Mouse (Mus musculus) adipocyte (in vitro differentiated cells): ENCODE measurements around the gene Tmed6.
"Not testable (repeated sequence)": the region's sequence is repeated elsewhere in the genome, so short reads cannot be mapped to it uniquely, and the experiment has no call there.

Experiments
- DNase-seq: peaks from one replicate; pipeline ENCODE4 v3.0.0-alpha.2; 2016; ENCODE audit warnings: low spot score

Gene Tmed6

GRCm38 (mm10) chr8:107074128-107074527 lies 8.7 kb upstream of the Tmed6 start:
- no peak for DNase-seq

DNA sequence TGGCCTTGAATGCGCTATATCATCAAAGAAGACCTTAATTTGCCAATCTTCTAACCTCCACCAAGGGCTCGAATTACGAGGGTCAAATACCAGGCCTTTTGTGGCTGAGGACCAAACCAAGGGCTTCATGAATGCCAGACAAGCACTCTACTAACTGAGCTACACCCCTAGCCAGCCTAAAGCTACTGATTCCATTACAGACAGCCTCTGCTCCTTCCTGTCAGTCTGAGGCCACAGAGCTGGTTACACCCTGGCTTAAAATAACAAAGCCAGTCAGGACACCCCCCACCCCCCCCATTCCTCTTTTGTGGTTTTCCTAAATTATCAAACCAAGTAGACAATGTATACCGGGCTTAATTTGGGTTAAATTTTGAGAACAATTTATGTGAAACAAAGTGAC lies 8.3 kb upstream of the Tmed6 start:
- DNase-seq: no peak

DNA sequence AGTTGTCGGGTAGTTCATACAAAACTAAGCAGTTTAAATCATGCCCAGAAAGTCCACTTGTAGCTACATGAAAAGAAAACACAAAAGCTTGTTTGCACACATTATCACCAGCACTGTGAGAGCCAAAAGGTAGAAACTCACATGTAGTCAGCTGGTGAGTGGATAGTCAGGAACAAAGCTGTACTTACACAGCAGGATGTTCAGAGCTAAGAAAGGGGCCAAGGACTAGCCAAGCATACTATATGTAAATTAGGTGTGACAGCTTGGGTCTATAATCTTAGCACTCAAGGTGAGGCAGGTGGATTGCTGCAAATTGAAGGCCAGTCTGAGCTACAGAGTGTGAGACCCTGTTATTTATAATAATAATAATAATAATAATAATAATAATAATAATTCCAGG lies 2.8 kb downstream of the Tmed6 start:
- no peak for DNase-seq

GRCm38 (mm10) chr8:107056973-107057369 lies 8.5 kb downstream of the Tmed6 start:
- no peak for DNase-seq

DNA sequence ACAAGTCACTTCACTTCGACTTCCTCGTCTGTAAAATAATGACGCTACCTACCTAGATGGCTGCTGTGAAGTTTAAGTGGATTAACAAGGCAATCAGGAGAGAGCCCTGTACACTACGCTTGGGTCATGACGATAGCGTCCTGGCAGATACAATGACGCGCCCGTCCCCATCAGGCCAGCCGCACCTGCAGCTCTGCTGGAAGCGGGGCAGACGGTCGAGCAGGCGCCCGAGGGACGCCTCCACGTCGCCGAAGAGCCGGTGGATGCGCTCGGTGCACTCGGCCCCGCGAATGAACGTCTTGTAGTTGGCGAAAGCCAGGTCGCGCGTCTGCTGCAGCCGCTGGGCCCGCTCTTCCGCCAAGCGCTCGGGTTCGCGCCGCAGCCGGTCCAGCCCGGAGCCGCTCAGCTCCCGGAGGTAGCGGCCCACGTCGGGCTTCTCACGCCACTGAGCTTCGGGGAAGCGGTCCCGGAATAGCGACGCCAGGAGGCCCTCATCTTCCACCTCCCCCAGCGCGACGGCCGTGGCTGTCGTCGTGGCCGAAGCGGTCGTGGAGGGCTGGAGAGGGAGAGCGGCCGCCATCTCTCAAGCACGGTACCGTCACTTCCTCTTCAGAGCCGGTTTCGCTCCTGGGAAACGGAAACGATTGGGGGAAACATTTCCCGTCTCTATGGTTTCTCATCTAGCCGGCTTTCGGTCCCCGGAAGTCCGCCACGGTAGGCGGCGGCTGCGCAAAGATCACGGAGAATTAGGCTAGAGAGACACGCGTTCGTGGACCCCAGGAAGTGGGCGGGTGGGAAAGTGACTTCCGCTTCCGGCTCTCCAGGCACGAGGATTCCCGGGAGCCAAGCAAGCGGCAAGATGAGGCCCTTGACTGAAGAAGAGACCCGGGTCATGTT lies 9.1 kb downstream of the Tmed6 start, which contains the start of the genes Cog8 and Nip7:
Cog8 (minus strand) TSS at position 614 of the 897 bp plus-strand sequence.
Nip7 (plus strand) TSS at position 802 of the 897 bp plus-strand sequence.
- peak; percentile 98 for DNase-seq

DNA sequence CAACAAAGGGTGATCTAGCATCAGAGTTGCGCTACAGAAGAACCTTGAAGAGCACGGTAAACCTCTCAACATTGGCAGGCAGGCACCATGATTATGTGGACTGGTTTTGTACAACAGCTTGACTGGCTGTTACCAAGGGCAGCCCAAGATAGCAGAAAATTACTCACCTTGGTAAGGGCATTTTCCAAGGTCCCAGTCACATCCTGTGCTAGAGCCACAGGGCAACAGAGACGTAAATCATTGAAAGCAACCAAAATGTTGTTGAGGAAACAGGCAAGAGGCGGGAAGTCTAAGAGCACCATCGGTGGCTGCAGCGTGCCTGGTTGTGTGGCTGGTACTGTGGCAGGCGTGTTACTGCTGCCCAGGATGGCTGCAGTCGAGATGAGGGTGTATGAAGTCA lies 13.4 kb downstream of the Tmed6 start:
- DNase-seq: no peak

DNA sequence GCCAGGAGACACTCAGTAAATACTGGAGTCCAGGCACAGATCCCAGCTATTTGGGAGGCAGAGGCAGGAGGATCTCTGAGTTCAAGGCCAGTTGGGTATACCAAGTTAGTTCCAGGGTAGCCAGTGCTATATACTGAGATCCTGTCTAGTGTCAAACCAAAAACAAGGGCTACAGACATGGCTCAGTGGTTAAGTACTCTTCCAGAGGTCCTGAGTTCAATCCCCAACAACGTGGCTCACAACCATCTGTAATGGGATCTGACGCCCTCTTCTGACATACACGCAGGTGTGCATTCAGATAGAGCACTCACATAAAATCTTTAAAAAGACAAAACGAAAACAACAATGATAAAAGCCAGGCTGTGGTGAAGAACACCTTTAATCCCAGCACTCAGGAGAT lies 16.0 kb downstream of the Tmed6 start:
- no peak for DNase-seq

DNA sequence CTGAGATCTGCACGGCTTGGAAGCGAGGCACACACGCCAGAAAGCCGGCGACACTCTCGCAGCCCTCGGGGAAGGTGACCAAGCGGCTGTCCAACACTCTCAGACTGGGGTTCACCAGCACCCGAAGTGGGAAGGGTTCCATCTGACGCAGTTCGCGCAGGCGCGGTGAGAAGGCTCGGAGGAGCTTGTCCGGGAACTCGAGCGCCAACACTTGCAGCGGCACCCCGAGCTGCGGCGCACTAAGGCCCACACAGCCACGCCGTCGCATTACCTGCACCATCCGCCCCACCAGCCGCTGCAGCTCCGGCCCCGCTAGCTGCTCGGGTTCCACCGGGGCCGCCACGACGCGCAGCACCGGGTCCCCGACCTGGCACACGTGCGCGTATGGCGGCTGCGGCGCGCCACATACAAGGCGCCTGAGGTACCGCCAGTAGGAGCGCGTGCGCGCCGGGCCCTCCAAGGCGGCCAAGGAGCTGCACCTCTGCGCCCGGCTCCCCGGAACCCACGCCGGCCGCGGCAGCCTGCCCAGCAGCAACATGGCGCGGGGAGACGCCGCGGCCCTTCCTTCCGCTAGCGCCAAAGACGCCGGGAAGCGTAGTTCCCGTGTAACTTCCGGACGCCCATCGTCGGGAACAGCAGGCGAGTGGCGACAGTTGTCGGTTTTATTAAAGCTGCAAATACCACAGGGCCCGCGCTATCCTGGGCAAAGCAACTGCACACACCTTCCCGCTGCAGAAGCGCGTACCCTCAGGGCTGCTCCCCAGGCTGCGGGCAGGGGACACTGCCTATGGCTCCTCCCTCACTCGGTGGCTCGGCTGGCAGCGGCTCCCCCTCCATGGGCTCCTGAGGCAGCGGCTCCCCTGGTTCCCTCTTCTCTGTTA lies 17.1 kb downstream of the Tmed6 start, which contains the start of gene Pdf:
Pdf (minus strand) TSS at position 554 of the 881 bp plus-strand sequence.
- peak; percentile 78 for DNase-seq

- DNase-seq: no peak
These were observed 18.5 kb downstream of the Tmed6 start for GRCm38 (mm10) chr8:107046976-107047375.

GRCm38 (mm10) chr8:107045478-107045877 lies 20.0 kb downstream of the Tmed6 start:
- no peak for DNase-seq

GRCm38 (mm10) chr8:107040632-107041031 lies 24.8 kb downstream of the Tmed6 start:
- DNase-seq: no peak

DNA sequence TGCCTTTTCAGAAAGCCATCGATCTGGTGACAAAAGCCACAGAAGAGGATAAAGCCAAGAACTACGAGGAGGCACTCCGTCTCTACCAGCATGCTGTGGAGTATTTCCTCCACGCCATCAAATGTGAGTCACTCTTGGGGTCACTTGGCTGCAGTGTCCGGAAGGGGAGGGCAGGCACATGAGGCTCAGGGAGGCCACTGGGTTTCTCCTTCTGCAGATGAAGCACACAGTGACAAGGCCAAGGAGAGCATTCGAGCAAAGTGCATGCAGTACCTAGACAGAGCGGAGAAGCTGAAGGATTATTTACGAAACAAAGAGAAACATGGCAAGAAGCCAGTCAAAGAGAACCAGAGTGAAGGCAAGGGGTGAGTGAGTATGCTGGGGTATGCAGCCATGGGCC lies 28.8 kb downstream of the Tmed6 start:
- DNase-seq: peak; percentile 34

DNA sequence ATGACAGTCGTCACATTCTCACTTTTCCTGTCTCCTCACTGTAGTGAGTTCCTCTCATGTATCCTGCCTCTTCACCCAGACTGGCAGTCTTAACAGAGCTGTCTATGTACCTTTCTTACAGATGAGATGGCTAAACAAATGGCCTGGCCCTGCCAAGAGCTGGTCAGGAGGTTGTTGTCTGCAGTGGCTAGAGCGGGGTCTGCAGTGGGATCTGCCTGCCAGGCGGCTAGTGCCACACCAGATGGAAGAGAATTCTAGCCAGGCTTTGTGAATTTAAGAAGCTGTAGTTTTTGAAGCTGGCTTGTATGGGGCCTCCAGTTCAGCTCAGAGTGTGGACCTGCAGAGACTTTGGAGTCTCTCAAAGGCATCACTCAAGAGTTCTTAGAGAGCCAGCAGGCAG lies 29.8 kb downstream of the Tmed6 start:
- no peak for DNase-seq

GRCm38 (mm10) chr8:107033609-107034008 lies 31.8 kb downstream of the Tmed6 start:
- DNase-seq: not testable (repeated sequence)

GRCm38 (mm10) chr8:107031577-107032090 lies 33.8 kb downstream of the Tmed6 start:
- peak; percentile 41 for DNase-seq

- peak; percentile 93 for DNase-seq
These were observed 34.5 kb downstream of the Tmed6 start, which contains the start of gene Vps4a for GRCm38 (mm10) chr8:107030650-107031576. Vps4a (plus strand) TSS chr8:107031222.

GRCm38 (mm10) chr8:107030058-107030457 lies 35.4 kb downstream of the Tmed6 start:
- no peak for DNase-seq

GRCm38 (mm10) chr8:107029310-107029709 lies 36.1 kb downstream of the Tmed6 start:
- no peak for DNase-seq

GRCm38 (mm10) chr8:107023479-107023878 lies 42.0 kb downstream of the Tmed6 start:
- no peak for DNase-seq

DNA sequence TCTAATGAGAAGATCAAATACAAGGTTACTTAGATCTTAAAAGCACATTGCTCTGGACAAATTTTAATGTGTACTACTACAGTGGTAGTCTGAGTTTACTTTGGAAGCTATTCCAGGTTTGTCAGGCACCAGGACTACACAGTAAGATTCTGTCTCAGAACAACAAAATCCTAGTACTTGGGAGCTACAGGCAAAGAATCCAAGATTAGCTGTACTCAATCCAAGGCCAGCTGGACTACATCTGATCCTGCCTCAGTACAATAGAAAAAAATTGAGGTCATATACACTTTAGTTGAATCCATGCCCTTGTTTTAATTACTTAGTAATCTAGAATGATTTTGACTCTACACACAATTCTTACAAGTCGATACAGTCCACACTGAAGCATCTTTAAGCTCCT lies 50.5 kb downstream of the Tmed6 start:
- DNase-seq: no peak

DNA sequence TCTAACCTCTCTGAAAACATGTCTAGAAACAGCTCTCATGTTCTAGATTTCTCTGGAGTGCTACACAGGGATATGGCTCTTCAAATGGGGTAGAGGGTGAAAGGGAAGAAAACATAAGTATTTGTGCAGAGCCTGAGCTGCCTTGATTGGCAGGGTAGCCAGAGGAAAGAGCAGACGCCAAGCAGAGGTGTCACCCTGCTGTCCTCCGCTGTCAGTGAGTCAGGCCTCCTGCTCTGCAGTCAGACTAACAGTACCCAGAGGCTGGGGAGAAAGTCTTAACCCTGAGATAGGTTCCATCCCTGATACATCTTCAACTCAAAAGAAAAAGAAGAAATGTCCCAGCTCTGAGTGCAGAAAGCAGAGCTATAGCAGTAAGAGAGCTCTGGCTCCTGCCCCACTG lies 52.8 kb downstream of the Tmed6 start:
- peak; percentile 58 for DNase-seq
